Mouse (Mus musculus): ENCODE measurements around the gene Etv5. TPM values are rescaled to one million over a fixed set of nuclear protein-coding genes. Genes with fewer than 3 reads are reported as not detected.
A peak's percentile ranks its signal among the peaks of the same experiment; 100 is the strongest.

The Etv5 gene
- total and polyA plus RNA-seq, 3 experiments: 2.6 to 4.5 (median 3.5) TPM

GRCm38 (mm10) chr16:22431773-22432172 is 7.7 kb downstream of the Etv5 start:
- peak; percentile 26; the same call in 1 of the 2 replicates for TF ChIP-seq ZNF384 (IDR thresholded peaks at IDR 0.05; ENCODE audit: low read depth, low read length)
- TF ChIP-seq NELFE (IDR thresholded peaks at IDR 0.05; ENCODE audit: low read depth, low read length): no peak
- Histone ChIP-seq H3K9me3 (replicated peaks; ENCODE audit: low read length) (no peaks in the 10 kb centered on the region), H3K79me2 (replicated peaks; ENCODE audit: control insufficient read depth, extremely low read depth, insufficient read depth, poor library complexity, severe bottlenecking) (no peaks in the 10 kb centered on the region), H3K27ac (ENCODE audit: insufficient read depth, low read depth) (no peak overlapping the region), H3K4me2 (ENCODE audit: insufficient read depth, low read depth, poor library complexity, severe bottlenecking) (no peak overlapping the region), H3K36me3 (replicated peaks in 1 of 2; ENCODE audit: control insufficient read depth in 1 of 2, insufficient read depth in 1 of 2, low read length in 1 of 2) (no peaks in the 10 kb centered on the region), H3K9ac (ENCODE audit: insufficient read depth, low read depth) (no peak overlapping the region), H3K4me1 (ENCODE audit: control insufficient read depth in 1 of 2, insufficient read depth in 2 of 2) (peaks cover 4 to 22% of the 10 kb centered on the region in 2 experiments; a peak in 2 of 4 replicates), H3K27me3 (replicated peaks) (no peaks in the 10 kb centered on the region), H3K4me3 (replicated peaks in 1 of 3; ENCODE audit: low read depth in 2 of 3, low read length in 2 of 3, poor library complexity in 1 of 3) (no peak overlapping the region)
- in situ Hi-C loops (cut with MboI; ENCODE audit: low pct_ligation_motif_present, low pct_unique_long_range_greater_than_20kb, low sequenced_read_pairs) (no loop called here), dilution Hi-C loops (cut with MboI; ENCODE audit: extremely low pct_ligation_motif_present, extremely low pct_unique_long_range_greater_than_20kb, low sequenced_read_pairs) (no loop called here)
- DNase-seq (ENCODE audit: extremely low read depth): no peak

GRCm38 (mm10) chr16:22431335-22431734 is 8.2 kb downstream of the Etv5 start:
- Histone ChIP-seq H3K9me3 (replicated peaks; ENCODE audit: low read length) (no peaks in the 10 kb centered on the region), H3K36me3 (replicated peaks in 1 of 2; ENCODE audit: control insufficient read depth in 1 of 2, insufficient read depth in 1 of 2, low read length in 1 of 2) (no peaks in the 10 kb centered on the region), H3K27ac (ENCODE audit: insufficient read depth, low read depth) (no peak overlapping the region), H3K4me1 (ENCODE audit: control insufficient read depth in 1 of 2, insufficient read depth in 2 of 2) (peaks cover 4 to 21% of the 10 kb centered on the region in 2 experiments; a peak in 2 of 4 replicates), H3K27me3 (replicated peaks) (no peaks in the 10 kb centered on the region), H3K79me2 (replicated peaks; ENCODE audit: control insufficient read depth, extremely low read depth, insufficient read depth, poor library complexity, severe bottlenecking) (no peaks in the 10 kb centered on the region), H3K9ac (ENCODE audit: insufficient read depth, low read depth) (no peak overlapping the region), H3K4me2 (ENCODE audit: insufficient read depth, low read depth, poor library complexity, severe bottlenecking) (no peak overlapping the region), H3K4me3 (replicated peaks in 1 of 3; ENCODE audit: low read depth in 2 of 3, low read length in 2 of 3, poor library complexity in 1 of 3) (no peak overlapping the region)
- dilution Hi-C loops (cut with MboI; ENCODE audit: extremely low pct_ligation_motif_present, extremely low pct_unique_long_range_greater_than_20kb, low sequenced_read_pairs): no loop called here
- in situ Hi-C loops (cut with MboI; ENCODE audit: low pct_ligation_motif_present, low pct_unique_long_range_greater_than_20kb, low sequenced_read_pairs): no loop called here
- no peak for DNase-seq (ENCODE audit: extremely low read depth)
- no peak for TF ChIP-seq HCFC1 (IDR thresholded peaks at IDR 0.05; ENCODE audit: low read depth, low read length)

- H3K4me2 ChIP-seq (ENCODE audit: insufficient read depth, low read depth, poor library complexity, severe bottlenecking): no peak overlapping the region
- H3K27ac ChIP-seq (ENCODE audit: insufficient read depth, low read depth): no peak overlapping the region
- H3K4me1 ChIP-seq (ENCODE audit: control insufficient read depth in 1 of 2, insufficient read depth in 2 of 2): peaks cover 0 to 12% of the 10 kb centered on the region in 2 experiments; a peak in 2 of 4 replicates
- no peaks in the 10 kb centered on the region for H3K9me3 ChIP-seq (replicated peaks; ENCODE audit: low read length)
- no peak overlapping the region for H3K9ac ChIP-seq (ENCODE audit: insufficient read depth, low read depth)
- H3K79me2 ChIP-seq (replicated peaks; ENCODE audit: control insufficient read depth, extremely low read depth, insufficient read depth, poor library complexity, severe bottlenecking): no peaks in the 10 kb centered on the region
- dilution Hi-C loops (cut with MboI; ENCODE audit: extremely low pct_ligation_motif_present, extremely low pct_unique_long_range_greater_than_20kb, low sequenced_read_pairs): no loop called here
- no peak for DNase-seq (ENCODE audit: extremely low read depth)
- no peaks in the 10 kb centered on the region for H3K27me3 ChIP-seq (replicated peaks)
- TF ChIP-seq E2F4 (IDR thresholded peaks at IDR 0.05; ENCODE audit: insufficient replicate concordance, low read depth, low read length): no peak
- TF ChIP-seq ZNF384 (IDR thresholded peaks at IDR 0.05; ENCODE audit: low read depth, low read length): no peak
- no peak for TF ChIP-seq MAFK (IDR thresholded peaks at IDR 0.05; ENCODE audit: insufficient replicate concordance, low read length)
- no peak for TF ChIP-seq RAD21 (IDR thresholded peaks at IDR 0.05; ENCODE audit: low read depth, low read length)
- no peak for TF ChIP-seq EP300 (IDR thresholded peaks at IDR 0.05; ENCODE audit: low read length)
- TF ChIP-seq ZKSCAN1 (IDR thresholded peaks at IDR 0.05; ENCODE audit: borderline replicate concordance, low read depth, low read length): no peak
- no peak for TF ChIP-seq BHLHE40 (IDR thresholded peaks at IDR 0.05; ENCODE audit: low read depth, low read length)
- TF ChIP-seq CTCF (conservative IDR thresholded peaks at IDR 0.05 in 1 of 2, IDR thresholded peaks at IDR 0.05 in 1 of 2; ENCODE audit: low read depth in 2 of 2, low read length in 2 of 2): no peak
- TF ChIP-seq CHD1 (IDR thresholded peaks at IDR 0.05; ENCODE audit: low read depth, low read length): no peak
- no peak for TF ChIP-seq MXI1 (IDR thresholded peaks at IDR 0.05; ENCODE audit: low read depth, low read length)
- TF ChIP-seq MAX (IDR thresholded peaks at IDR 0.05; ENCODE audit: low read length): no peak
- TF ChIP-seq CHD2 (IDR thresholded peaks at IDR 0.05; ENCODE audit: low read length): no peak
- TF ChIP-seq NELFE (IDR thresholded peaks at IDR 0.05; ENCODE audit: low read depth, low read length): no peak
- TF ChIP-seq MAZ (IDR thresholded peaks at IDR 0.05; ENCODE audit: low read depth, low read length): no peak
- no peaks in the 10 kb centered on the region for H3K36me3 ChIP-seq (replicated peaks in 1 of 2; ENCODE audit: control insufficient read depth in 1 of 2, insufficient read depth in 1 of 2, low read length in 1 of 2)
- no peak overlapping the region for H3K4me3 ChIP-seq (replicated peaks in 1 of 3; ENCODE audit: low read depth in 2 of 3, low read length in 2 of 3, poor library complexity in 1 of 3)
- in situ Hi-C loops (cut with MboI; ENCODE audit: low pct_ligation_motif_present, low pct_unique_long_range_greater_than_20kb, low sequenced_read_pairs): no loop called here
Measured at GRCm38 (mm10) chr16:22430211-22430951, 9.1 kb downstream of the Etv5 start.

Data from CH12.LX (cell line).